Mouse (Mus musculus) kidney, adult 2 months (tissue): ENCODE measurements around the gene Bcl11b. TPM values are rescaled to one million over a fixed set of nuclear protein-coding genes. Genes with fewer than 3 reads are reported as not detected.
A peak's percentile ranks its signal among the peaks of the same experiment; 100 is the strongest.

Experiments
- DNase-seq: peaks from one replicate; pipeline ENCODE4 v3.0.0; 2021
- H3K27ac ChIP-seq: fragments of 200-500 bp; 2 replicates; pipeline ENCODE4 v1.5.1; 2012; ENCODE audit warnings: low read depth, low read length, control low read depth, inconsistent platforms; ENCODE audit not compliant: insufficient read depth
- H3K27me3 ChIP-seq: fragments of 200-500 bp; replicated peaks from 2 replicates; pipeline ENCODE4 v1.6.1; 2012; ENCODE audit warnings: mild to moderate bottlenecking, moderate library complexity, low read length, inconsistent platforms; ENCODE audit not compliant: control insufficient read depth, insufficient read depth
- H3K36me3 ChIP-seq: fragments of 200-500 bp; 2 replicates; pipeline ENCODE4 v1.6.1; 2012; ENCODE audit warnings: mild to moderate bottlenecking, moderate library complexity, low read length, inconsistent platforms; ENCODE audit not compliant: control insufficient read depth, insufficient read depth
- H3K4me1 ChIP-seq: fragments of 200-500 bp; 2 replicates; pipeline ENCODE4 v1.6.1; 2011; ENCODE audit warnings: low read length; ENCODE audit not compliant: control insufficient read depth, insufficient read depth
- H3K4me3 ChIP-seq: fragments of 200-500 bp; 2 replicates; pipeline ENCODE4 v1.5.1; 2011; ENCODE audit warnings: mild to moderate bottlenecking, low read depth, low read length, control low read depth; ENCODE audit not compliant: insufficient read depth
- CTCF ChIP-seq: fragments of 200-500 bp; conservative IDR thresholded peaks from 2 replicates; pipeline ENCODE4 v1.5.1; 2011; ENCODE audit warnings: low read depth, mild to moderate bottlenecking, control low read depth, low read length, moderate library complexity, mixed read lengths; ENCODE audit not compliant: insufficient read depth, insufficient read length
- POLR2A ChIP-seq: fragments of 200-500 bp; IDR thresholded peaks from one replicate; pipeline ENCODE4 v1.6.1; 2011; ENCODE audit warnings: low read depth, low read length, control low read depth
- WGBS: fragments of 180-500 bp; shearing (Covaris S2); methylation state at CpG from one replicate; pipeline ENCODE4 v1.1.7; 2018; 5-methylcytosine and 5-hydroxymethylcytosine counted together
- polyA plus RNA-seq: library from polyadenylated mRNA; depleted of rRNA; stranded (reverse); fragments of >200 nt; gene quantifications from 2 replicates; pipeline ENCODE4 v1.2.3, GENCODE M21; 2012

Bcl11b gene
- polyA plus RNA-seq, 1 experiment: 4.9 TPM

DNA sequence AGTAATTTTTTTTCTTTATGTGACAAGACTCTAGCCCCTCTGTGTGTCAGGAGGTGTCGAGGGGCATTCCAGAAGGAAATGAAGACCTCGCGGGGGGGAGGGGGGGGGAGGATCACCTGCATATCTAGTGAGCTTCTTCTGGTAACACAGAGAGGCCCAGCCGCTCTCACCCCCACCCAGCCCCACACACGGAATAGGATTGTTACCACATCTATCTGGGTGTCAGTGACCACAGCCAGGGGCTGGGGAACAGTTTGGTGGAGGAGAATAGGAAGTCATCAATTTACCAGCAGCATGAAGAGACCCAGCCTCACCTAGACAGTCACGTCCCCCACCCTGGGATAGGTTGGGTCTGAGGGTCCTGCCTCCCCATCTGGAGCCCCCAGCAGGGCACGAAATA, 67.0 kb downstream of the Bcl11b start:
- no peaks in the 10 kb centered on the region for H3K36me3 ChIP-seq
- TF ChIP-seq CTCF: no peak
- no peak for TF ChIP-seq POLR2A
- DNase-seq: no peak
- H3K27me3 ChIP-seq: no peaks in the 10 kb centered on the region
- WGBS: 88% methylated on average over 7 of the region's 7 CpGs
- no peak overlapping the region for H3K4me3 ChIP-seq
- H3K4me1 ChIP-seq: no peaks in the 10 kb centered on the region
- H3K27ac ChIP-seq: no peak overlapping the region

DNA sequence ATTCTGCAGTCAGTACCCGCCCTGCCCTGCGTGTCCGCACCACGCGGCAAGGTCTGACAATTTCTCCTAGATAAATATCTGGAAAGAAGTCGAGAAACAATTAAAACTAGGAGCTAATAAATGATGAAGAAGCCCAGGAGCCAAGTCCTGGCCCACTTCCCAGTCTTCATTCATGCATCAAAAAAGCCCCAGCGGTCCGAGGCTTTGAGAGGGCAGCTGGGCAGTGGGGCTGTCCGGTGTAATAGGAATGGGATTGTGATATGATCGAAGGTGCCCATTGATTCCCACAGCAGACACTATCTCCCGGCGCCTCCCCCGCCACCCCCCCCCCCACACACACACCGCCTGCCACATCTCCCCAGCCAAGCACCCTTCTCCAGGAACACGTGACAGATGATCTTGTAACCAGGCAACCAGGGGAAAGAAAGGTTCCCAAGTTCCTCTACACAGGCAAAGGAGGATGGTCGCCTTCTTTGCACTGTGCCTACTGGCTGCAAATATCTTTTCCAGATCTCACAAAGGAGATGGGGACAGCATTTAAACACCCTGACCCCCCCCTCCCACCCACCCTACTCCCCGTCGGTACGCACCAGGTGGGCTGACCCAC, 68.5 kb downstream of the Bcl11b start:
- TF ChIP-seq POLR2A: no peak
- TF ChIP-seq CTCF: no peak
- Histone ChIP-seq H3K4me1 (no peaks in the 10 kb centered on the region), H3K36me3 (no peaks in the 10 kb centered on the region), H3K4me3 (no peak overlapping the region), H3K27me3 (no peaks in the 10 kb centered on the region), H3K27ac (no peak overlapping the region)
- 24% methylated on average over 19 of the region's 19 CpGs for WGBS
- peak; percentile 87 for DNase-seq

DNA sequence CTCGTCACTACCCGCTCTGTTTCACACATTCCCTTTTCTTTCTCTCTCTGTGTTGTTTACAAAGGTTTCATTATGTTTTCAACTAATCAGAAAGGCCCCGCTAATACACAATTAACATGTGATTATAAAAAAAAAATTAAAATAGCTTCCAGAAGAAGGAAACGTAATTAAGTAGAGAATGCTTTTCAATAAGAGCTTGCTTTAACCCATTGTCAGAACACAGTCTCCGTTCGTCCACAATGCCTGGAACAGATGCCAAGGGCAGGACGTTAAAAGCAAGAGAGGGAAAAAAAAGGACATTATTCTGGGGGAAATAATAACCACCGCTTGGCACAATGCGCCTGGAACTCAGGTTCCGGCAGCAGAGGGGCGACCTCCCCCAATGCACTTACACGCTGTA, 71.3 kb downstream of the Bcl11b start:
- Histone ChIP-seq H3K4me3 (no peak overlapping the region), H3K36me3 (no peaks in the 10 kb centered on the region), H3K27ac (no peak overlapping the region), H3K4me1 (no peaks in the 10 kb centered on the region), H3K27me3 (no peaks in the 10 kb centered on the region)
- no peak for TF ChIP-seq POLR2A
- TF ChIP-seq CTCF: no peak
- no peak for DNase-seq
- 88% methylated on average over 12 of the region's 12 CpGs for WGBS

DNA sequence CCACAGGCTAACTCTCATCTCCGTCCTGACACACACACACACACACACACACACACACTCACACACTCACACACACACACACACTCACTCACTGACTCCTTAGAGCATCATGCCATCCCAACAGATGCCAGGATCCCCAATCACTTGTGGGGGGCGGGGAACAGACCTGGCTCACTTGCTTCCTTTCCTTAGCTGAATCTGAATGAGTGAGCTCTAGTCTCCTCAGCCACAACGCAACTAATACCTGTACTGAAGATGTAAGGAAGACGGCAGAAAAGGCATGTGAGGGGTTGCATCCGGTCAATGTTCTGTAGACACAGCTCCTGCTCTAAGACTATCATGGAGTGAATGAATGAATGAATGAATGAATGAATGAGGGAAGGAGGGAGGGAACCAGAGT, 71.9 kb downstream of the Bcl11b start:
- TF ChIP-seq POLR2A (no peak), CTCF (no peak)
- WGBS: 77% methylated on average over 5 of the region's 5 CpGs
- no peak overlapping the region for H3K4me3 ChIP-seq
- H3K27me3 ChIP-seq: no peaks in the 10 kb centered on the region
- no peaks in the 10 kb centered on the region for H3K4me1 ChIP-seq
- H3K36me3 ChIP-seq: no peaks in the 10 kb centered on the region
- H3K27ac ChIP-seq: no peak overlapping the region
- DNase-seq: no peak

DNA sequence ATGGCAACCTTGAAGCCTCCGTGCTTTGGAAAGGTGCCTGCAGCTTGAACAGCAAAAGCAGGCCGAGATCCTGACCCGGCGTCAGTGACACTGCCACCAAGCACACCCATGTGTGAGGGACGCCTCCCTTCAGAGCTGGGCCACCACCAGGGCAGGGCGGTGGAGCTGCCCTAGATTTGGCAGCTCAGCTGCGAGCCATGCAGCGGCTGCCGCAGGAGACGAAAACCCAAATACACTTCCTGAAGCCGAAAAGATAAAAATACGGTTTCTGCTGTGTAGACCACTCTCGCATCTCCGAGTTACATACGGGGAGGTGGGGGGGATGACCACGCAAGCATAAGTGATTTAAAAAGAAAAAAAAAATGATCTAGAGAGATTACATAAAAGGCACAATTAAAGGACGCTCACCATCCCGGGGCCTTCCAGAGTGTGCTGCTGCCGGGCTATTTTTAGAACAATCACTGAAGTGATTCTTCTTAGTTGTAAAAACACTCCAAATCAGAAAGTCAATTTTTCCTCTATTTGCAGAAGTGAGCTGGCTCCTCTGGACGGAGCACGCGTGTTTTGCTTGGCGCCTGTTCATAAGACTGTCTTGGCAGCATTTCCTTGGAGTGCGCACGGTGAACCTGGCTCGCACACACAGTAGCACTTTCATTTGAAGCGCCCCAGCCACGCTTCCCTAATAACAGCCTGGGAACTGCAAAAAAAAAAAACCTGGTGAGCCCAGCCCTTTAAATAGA, 72.6 kb downstream of the Bcl11b start:
- Histone ChIP-seq H3K4me3 (no peak overlapping the region), H3K27ac (no peak overlapping the region), H3K27me3 (no peaks in the 10 kb centered on the region), H3K4me1 (no peaks in the 10 kb centered on the region), H3K36me3 (no peaks in the 10 kb centered on the region)
- WGBS: 36% methylated on average over 28 of the region's 28 CpGs
- DNase-seq: peak; percentile 80
- no peak for TF ChIP-seq CTCF
- no peak for TF ChIP-seq POLR2A

DNA sequence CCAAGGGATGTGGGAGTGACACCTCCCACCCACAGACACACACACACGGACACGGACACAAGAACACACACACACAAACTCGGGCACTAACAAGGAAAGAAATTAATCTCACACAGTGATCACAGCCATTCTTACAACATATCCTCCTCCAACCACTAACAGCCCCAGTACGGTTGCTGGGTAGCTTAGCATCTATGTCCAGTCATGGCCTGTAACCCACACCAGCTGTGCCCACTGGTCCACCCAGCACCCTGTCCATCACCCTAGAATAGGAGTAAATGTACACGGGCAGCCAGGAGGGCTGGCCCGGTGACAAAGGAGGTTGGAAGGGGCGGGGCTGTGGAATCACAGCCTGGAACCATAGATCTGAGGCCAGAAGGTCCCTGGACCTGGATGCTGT, 74.5 kb downstream of the Bcl11b start:
- 34% methylated on average over 7 of the region's 7 CpGs for whole genome bisulfite sequencing
- DNase-seq: no peak
- Histone ChIP-seq H3K27me3 (no peaks in the 10 kb centered on the region), H3K4me3 (no peak overlapping the region), H3K4me1 (no peaks in the 10 kb centered on the region), H3K27ac (no peak overlapping the region), H3K36me3 (no peaks in the 10 kb centered on the region)
- TF ChIP-seq CTCF: no peak
- no peak for TF ChIP-seq POLR2A

DNA sequence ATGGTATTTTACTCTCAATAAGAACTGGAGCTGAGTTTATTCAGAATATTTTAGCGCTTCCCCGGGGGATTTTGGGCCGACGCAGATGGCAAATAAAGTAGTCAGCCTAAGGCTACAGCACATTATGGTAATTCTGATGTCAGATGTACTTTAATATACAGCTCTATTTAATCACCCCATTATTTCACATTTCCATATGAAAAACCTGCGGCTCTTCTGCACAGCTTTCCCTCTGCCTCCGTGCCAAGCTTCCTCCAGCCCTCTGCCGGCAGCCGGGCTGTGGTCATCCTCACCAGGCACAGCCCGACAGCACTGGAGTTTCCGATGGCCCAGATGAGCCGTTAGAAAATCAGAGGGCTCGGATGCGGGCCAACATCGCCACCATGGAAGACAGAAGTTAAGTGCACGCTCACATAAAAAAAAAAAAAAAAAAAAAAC, 74.9 kb downstream of the Bcl11b start:
- WGBS: 62% methylated on average over 15 of the region's 15 CpGs
- Histone ChIP-seq H3K27me3 (no peaks in the 10 kb centered on the region), H3K27ac (no peak overlapping the region), H3K4me3 (no peak overlapping the region), H3K36me3 (no peaks in the 10 kb centered on the region), H3K4me1 (no peaks in the 10 kb centered on the region)
- no peak for DNase-seq
- TF ChIP-seq CTCF (no peak), POLR2A (no peak)
